Mouse (Mus musculus) embryonic facial prominence, embryonic 10.5 days (tissue): Measurements from ENCODE around the gene Arid1b. TPM values are rescaled to one million over a fixed set of nuclear protein-coding genes. Genes with fewer than 3 reads are reported as not detected.

Source experiments
- DNase-seq: peaks from one replicate; pipeline ENCODE4 v3.0.0-alpha.2; 2017; ENCODE audit warnings: low spot score
- H3K27ac ChIP-seq: fragments of 300-500 bp; sonication (generic); replicated peaks from 2 replicates; pipeline ENCODE4 v1.5.1; 2016; ENCODE audit warnings: mild to moderate bottlenecking
- H3K27me3 ChIP-seq: fragments of 300-500 bp; sonication (generic); replicated peaks from 2 replicates; pipeline ENCODE4 v1.6.1; 2016; ENCODE audit warnings: low read depth, mild to moderate bottlenecking; ENCODE audit not compliant: poor library complexity, severe bottlenecking
- H3K36me3 ChIP-seq: fragments of 300-500 bp; sonication (generic); replicated peaks from 2 replicates; pipeline ENCODE4 v1.6.1; 2016; ENCODE audit warnings: mild to moderate bottlenecking, moderate library complexity
- H3K4me1 ChIP-seq: fragments of 300-500 bp; sonication (generic); 2 replicates; pipeline ENCODE4 v1.6.1; 2016
- H3K4me3 ChIP-seq: fragments of 300-500 bp; sonication (generic); 2 replicates; pipeline ENCODE4 v1.5.1; 2016; ENCODE audit warnings: mild to moderate bottlenecking, moderate library complexity
- H3K9me3 ChIP-seq: fragments of 300-500 bp; sonication (generic); 2 replicates; pipeline ENCODE4 v1.6.1; 2016; ENCODE audit warnings: mild to moderate bottlenecking
- WGBS: fragments of 180-500 bp; shearing (Covaris S2); methylation state at CpG from one replicate; pipeline ENCODE4 v1.1.7; 2016; 5-methylcytosine and 5-hydroxymethylcytosine counted together
- polyA plus RNA-seq: library from polyadenylated mRNA; unstranded; fragments of >200 nt; fragmentation: Nextera tagmentation; extraction: Ambion mirVana; gene quantifications from 2 replicates; pipeline ENCODE4 v1.2.1, GENCODE M21; 2016

The Arid1b gene
- polyA plus RNA-seq, 1 experiment from 2014 or later: 12.4 TPM

GRCm38 (mm10) chr17:5029148-5029547, 35.0 kb downstream of the Arid1b start:
- no peaks in the 10 kb centered on the region for H3K27me3 ChIP-seq
- 86% methylated on average over 4 of the region's 4 CpGs for WGBS
- H3K27ac ChIP-seq: no peak overlapping the region

DNA sequence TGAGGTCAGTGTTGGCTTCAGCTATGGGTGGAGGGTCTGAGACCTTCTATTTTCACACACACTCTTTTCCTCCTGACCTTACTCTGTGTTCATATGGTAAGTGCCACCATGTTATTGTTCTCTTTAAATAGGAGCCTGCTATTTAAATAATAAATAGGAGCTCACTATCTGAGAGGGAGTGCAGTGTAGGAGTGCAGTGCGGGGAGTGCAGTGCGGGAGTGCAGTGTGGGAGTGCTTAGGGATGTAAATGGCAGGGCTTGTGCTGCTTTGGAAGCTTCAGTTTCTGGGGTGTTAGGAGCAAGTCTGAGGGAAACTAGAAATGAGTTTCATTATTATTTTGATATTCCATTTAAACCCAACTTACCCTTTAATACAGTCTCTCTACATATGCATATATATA, 36.2 kb downstream of the Arid1b start:
- Histone ChIP-seq H3K4me1 (peaks cover 9% of the 10 kb centered on the region; the same call in 1 of the 2 replicates), H3K27me3 (no peaks in the 10 kb centered on the region), H3K27ac (no peak overlapping the region), H3K36me3 (0 out of 2 replicates have a peak, but pooled peaks cover 3% of the 10 kb centered on the region), H3K4me3 (no peak overlapping the region), H3K9me3 (no peaks in the 10 kb centered on the region)
- 86% methylated on average over 2 of the region's 2 CpGs for WGBS
- DNase-seq: no peak

More at GRCm38 (mm10) chr17:5029148-5029547, 35.0 kb downstream of the Arid1b start:
- no peak for DNase-seq
- Histone ChIP-seq H3K36me3 (0 out of 2 replicates have a peak, but pooled peaks cover 2% of the 10 kb centered on the region), H3K9me3 (no peaks in the 10 kb centered on the region), H3K4me3 (no peak overlapping the region), H3K4me1 (peaks cover 9% of the 10 kb centered on the region; the same call in 1 of the 2 replicates)

DNA sequence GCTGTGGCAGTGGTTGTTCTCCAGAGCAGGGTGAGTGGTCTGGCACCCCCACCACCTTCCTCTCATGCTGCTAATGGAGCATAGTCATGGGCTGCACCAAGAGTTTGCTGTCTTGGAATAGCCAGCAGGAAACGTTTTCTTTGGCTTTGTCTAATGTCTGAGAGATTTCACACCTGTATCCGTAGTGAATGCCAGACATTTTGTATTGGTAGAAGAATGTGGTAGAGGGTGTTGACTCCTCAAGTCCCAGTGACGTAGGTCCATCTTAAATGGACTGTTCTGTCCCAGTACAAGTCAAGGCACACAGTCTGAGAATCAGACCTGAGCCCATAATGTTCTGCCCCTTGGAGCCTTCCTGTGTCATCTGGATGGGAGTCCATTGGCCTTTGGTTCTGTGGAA, 39.2 kb downstream of the Arid1b start:
- Histone ChIP-seq H3K36me3 (0 out of 2 replicates have a peak, but pooled peaks cover 4% of the 10 kb centered on the region), H3K27me3 (no peaks in the 10 kb centered on the region), H3K9me3 (no peaks in the 10 kb centered on the region), H3K4me1 (peaks cover 28% of the 10 kb centered on the region), H3K27ac (no peak overlapping the region), H3K4me3 (no peak overlapping the region)
- WGBS: 90% methylated on average over 3 of the region's 3 CpGs
- DNase-seq: no peak

- no peak for DNase-seq
- 88% methylated on average over 3 of the region's 3 CpGs for WGBS
- Histone ChIP-seq H3K4me1 (peaks cover 28% of the 10 kb centered on the region), H3K27me3 (no peaks in the 10 kb centered on the region), H3K4me3 (no peak overlapping the region), H3K9me3 (no peaks in the 10 kb centered on the region), H3K36me3 (0 out of 2 replicates have a peak, but pooled peaks cover 7% of the 10 kb centered on the region), H3K27ac (no peak overlapping the region)
These were observed 40.1 kb downstream of the Arid1b start for GRCm38 (mm10) chr17:5034201-5034600.

- no peak overlapping the region for H3K4me3 ChIP-seq
- H3K4me1 ChIP-seq: peaks cover 24% of the 10 kb centered on the region
- H3K36me3 ChIP-seq: peaks cover 16% of the 10 kb centered on the region
- WGBS: 62% methylated on average over 2 of the region's 2 CpGs
- no peak for DNase-seq
- no peaks in the 10 kb centered on the region for H3K27me3 ChIP-seq
- H3K27ac ChIP-seq: no peak overlapping the region
- no peaks in the 10 kb centered on the region for H3K9me3 ChIP-seq
These were observed 42.2 kb downstream of the Arid1b start for GRCm38 (mm10) chr17:5036200-5036835.

GRCm38 (mm10) chr17:5037199-5037598, 43.1 kb downstream of the Arid1b start:
- Histone ChIP-seq H3K9me3 (no peaks in the 10 kb centered on the region), H3K27ac (no peak overlapping the region), H3K4me1 (peaks cover 24% of the 10 kb centered on the region), H3K36me3 (peaks cover 25% of the 10 kb centered on the region), H3K4me3 (no peak overlapping the region), H3K27me3 (no peaks in the 10 kb centered on the region)
- 76% methylated on average over 8 of the region's 8 CpGs for WGBS
- no peak for DNase-seq

- DNase-seq: no peak
- peaks cover 24% of the 10 kb centered on the region for H3K4me1 ChIP-seq
- no peaks in the 10 kb centered on the region for H3K27me3 ChIP-seq
- H3K27ac ChIP-seq: no peak overlapping the region
- H3K36me3 ChIP-seq: peaks cover 41% of the 10 kb centered on the region
- H3K4me3 ChIP-seq: no peak overlapping the region
- no peaks in the 10 kb centered on the region for H3K9me3 ChIP-seq
- 88% methylated on average over 2 of the region's 2 CpGs for WGBS
These were observed 45.7 kb downstream of the Arid1b start for GRCm38 (mm10) chr17:5039826-5040225.

DNA sequence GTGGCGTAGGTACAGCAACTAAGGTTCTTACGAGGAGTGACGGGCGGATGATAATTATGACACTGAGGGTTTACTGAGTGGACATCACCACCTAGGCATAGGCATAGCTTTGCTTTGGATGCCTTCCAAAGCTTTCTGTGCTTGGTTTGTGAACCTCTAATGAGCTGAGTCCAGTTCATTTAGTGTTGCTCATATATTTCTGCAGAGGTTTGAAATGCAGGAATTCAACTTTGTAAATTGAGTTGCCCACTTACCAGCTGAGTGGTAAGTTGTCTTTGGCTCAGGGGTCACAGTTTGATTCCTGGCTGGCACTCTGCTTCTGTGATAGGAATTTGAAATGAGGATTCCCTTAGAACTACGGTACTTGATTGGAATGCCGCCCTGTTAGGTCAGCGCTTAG, 49.7 kb downstream of the Arid1b start:
- Histone ChIP-seq H3K4me3 (no peak overlapping the region), H3K27ac (no peak overlapping the region), H3K36me3 (peaks cover 41% of the 10 kb centered on the region), H3K27me3 (no peaks in the 10 kb centered on the region), H3K4me1 (no peaks in the 10 kb centered on the region; the same call in 1 of the 2 replicates), H3K9me3 (no peaks in the 10 kb centered on the region)
- WGBS: 88% methylated on average over 7 of the region's 7 CpGs
- DNase-seq: no peak

DNA sequence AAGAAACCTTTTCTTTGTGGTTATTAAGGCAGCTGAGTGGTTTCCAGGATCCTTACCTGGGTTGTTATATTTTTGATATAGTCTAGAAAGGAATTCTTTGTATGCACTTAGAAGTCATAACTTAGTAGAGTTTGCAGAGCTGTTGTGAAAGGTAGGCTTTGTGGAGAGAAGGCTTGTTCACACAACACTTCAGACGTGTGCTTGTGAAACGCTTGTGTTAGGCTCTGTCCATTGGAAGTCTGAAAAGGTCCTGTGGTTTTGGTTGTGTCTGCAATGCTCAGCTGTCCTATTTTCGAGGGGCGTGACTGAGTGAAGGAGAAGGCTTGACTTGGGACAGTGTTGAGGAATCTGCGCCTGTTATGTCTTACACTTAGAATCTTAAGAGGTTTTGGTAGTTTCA, 51.5 kb downstream of the Arid1b start:
- H3K27ac ChIP-seq: no peak overlapping the region
- peaks cover 49% of the 10 kb centered on the region for H3K36me3 ChIP-seq
- no peaks in the 10 kb centered on the region; the same call in 1 of the 2 replicates for H3K4me1 ChIP-seq
- H3K9me3 ChIP-seq: no peaks in the 10 kb centered on the region
- no peaks in the 10 kb centered on the region for H3K27me3 ChIP-seq
- 91% methylated on average over 5 of the region's 5 CpGs for WGBS
- no peak overlapping the region for H3K4me3 ChIP-seq
- no peak for DNase-seq

- WGBS: 93% methylated on average over 4 of the region's 4 CpGs
- H3K9me3 ChIP-seq: no peaks in the 10 kb centered on the region
- H3K27me3 ChIP-seq: no peaks in the 10 kb centered on the region
- no peak overlapping the region for H3K27ac ChIP-seq
- no peak for DNase-seq
- no peak overlapping the region for H3K4me3 ChIP-seq
- H3K4me1 ChIP-seq: peaks cover 11% of the 10 kb centered on the region
- peaks cover 37% of the 10 kb centered on the region for H3K36me3 ChIP-seq
These were observed 53.2 kb downstream of the Arid1b start for GRCm38 (mm10) chr17:5047373-5047772.

- Histone ChIP-seq H3K4me1 (peaks cover 23% of the 10 kb centered on the region), H3K36me3 (peaks cover 30% of the 10 kb centered on the region), H3K27me3 (no peaks in the 10 kb centered on the region), H3K9me3 (no peaks in the 10 kb centered on the region), H3K4me3 (no peak overlapping the region), H3K27ac (no peak overlapping the region)
- no peak for DNase-seq
- 89% methylated on average over 8 of the region's 8 CpGs for WGBS
These were observed 56.1 kb downstream of the Arid1b start for GRCm38 (mm10) chr17:5050266-5050665.

GRCm38 (mm10) chr17:5050970-5051530, 56.9 kb downstream of the Arid1b start:
- H3K9me3 ChIP-seq: no peaks in the 10 kb centered on the region
- H3K36me3 ChIP-seq: peaks cover 35% of the 10 kb centered on the region
- H3K4me1 ChIP-seq: peaks cover 31% of the 10 kb centered on the region
- no peak for DNase-seq
- 82% methylated on average over 7 of the region's 7 CpGs for WGBS
- H3K27ac ChIP-seq: no peak overlapping the region
- no peak overlapping the region for H3K4me3 ChIP-seq
- no peaks in the 10 kb centered on the region for H3K27me3 ChIP-seq
